ENCODE assay signal across 7 mouse cellular contexts in the genomic region with DNA sequence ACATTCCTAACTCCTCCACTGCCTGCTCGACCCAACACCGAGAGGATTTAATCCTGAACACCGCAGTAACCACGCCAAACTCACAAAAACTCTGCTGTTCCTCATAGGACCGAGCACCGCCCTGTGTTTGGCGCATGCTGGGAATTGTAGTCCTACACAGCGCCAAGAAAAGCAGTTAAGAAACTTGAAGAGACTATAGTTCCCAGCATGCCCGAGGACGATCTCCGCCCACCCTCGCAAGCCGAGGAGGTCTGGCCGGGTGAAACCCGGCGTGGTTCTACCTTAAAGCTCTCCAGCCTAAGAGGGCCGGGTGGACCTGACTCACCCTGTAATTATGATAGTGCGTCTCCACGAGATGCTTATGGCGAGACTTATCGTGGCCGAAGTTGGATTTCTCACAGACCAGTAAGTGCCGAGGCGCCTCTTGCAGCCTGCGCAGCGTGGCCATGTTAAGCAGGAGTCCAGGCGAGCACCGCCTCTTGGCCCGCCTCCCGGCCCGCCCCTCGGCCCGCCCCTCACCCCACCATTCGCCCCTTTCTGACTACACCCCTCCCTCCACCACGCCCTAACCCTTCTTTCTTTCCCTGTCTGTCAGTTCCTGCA. TPM values are rescaled to one million over a fixed set of nuclear protein-coding genes. Genes with fewer than 3 reads are reported as not detected.
DNase-seq lines count a peak whose midpoint lies in the region; ATAC-seq lines count a peak whose summit lies in the region.

A gene (minus strand): TSS at position 481 of the 603 bp plus-strand sequence.

- peak; percentile 89 for DNase-seq in adrenal gland, adult 8-10 months
- peak; percentile 97 for DNase-seq in embryo, embryonic 9.5 days (ENCODE audit: extremely low spot score)
- DNase-seq in gastrocnemius, postnatal 4 days (ENCODE audit: low spot score in 2 of 2) = peak; percentile 73 to 88
- peak; percentile 92 to 93 for DNase-seq in left cerebral cortex, postnatal 36 days (ENCODE audit: low spot score in 2 of 2)
- DNase-seq in midbrain, embryonic 11.5 days (ENCODE audit: low spot score, missing footprints) = peak; percentile 99
- peak; percentile 86 for DNase-seq in skeletal muscle tissue, adult 2 months (ENCODE audit: low read depth, low spot score)

- WGBS in intestine, embryonic 16.5 days = under 1% methylated on average over 34 of the region's 35 CpGs
- WGBS in midbrain, embryonic 11.5 days = under 1% methylated on average over 35 of the region's 35 CpGs

- no peaks in the 10 kb centered on the region for H3K36me3 ChIP-seq in intestine, embryonic 16.5 days (ENCODE audit: control insufficient read depth, insufficient read depth, low read length)
- H3K36me3 ChIP-seq in midbrain, embryonic 11.5 days (ENCODE audit: control insufficient read depth, insufficient read depth, low read length) = no peaks in the 10 kb centered on the region

- H3K4me3 ChIP-seq in intestine, embryonic 16.5 days (ENCODE audit: low read length) = peak within 1 kb of the TSS; percentile 82
- H3K4me3 ChIP-seq in midbrain, embryonic 11.5 days (ENCODE audit: low read depth, low read length) = peak within 1 kb of the TSS; percentile 54

- H3K4me1 ChIP-seq in intestine, embryonic 16.5 days (ENCODE audit: control insufficient read depth, insufficient read depth, low read length) = peaks cover 3% of the 10 kb centered on the region; the same call in 1 of the 2 replicates
- no peaks in the 10 kb centered on the region for H3K4me1 ChIP-seq in midbrain, embryonic 11.5 days (ENCODE audit: control insufficient read depth, insufficient read depth, low read length)

- H3K9ac ChIP-seq in intestine, embryonic 16.5 days (ENCODE audit: low read depth, low read length) = peak within 1 kb of the TSS; percentile 69
- peak within 1 kb of the TSS; percentile 64 for H3K9ac ChIP-seq in midbrain, embryonic 11.5 days (ENCODE audit: low read length)

- H3K27me3 ChIP-seq in intestine, embryonic 16.5 days (replicated peaks; ENCODE audit: control insufficient read depth, insufficient read depth, low read length) = no peaks in the 10 kb centered on the region
- H3K27me3 ChIP-seq in midbrain, embryonic 11.5 days (ENCODE audit: control insufficient read depth, insufficient read depth, low read length) = no peaks in the 10 kb centered on the region

- ATAC-seq in intestine, embryonic 16.5 days = peak; percentile 100
- ATAC-seq in midbrain, embryonic 11.5 days (ENCODE audit: low FRiP score) = peak; percentile 100

- H3K9me3 ChIP-seq in intestine, embryonic 16.5 days (ENCODE audit: control insufficient read depth, low read length) = no peaks in the 10 kb centered on the region
- no peaks in the 10 kb centered on the region for H3K9me3 ChIP-seq in midbrain, embryonic 11.5 days (ENCODE audit: control insufficient read depth, low read length)

- intact Hi-C loops in left cerebral cortex, postnatal 36 days (cut with DNase I) = no loop called here

- peak within 1 kb of the TSS; percentile 60 for H3K4me2 ChIP-seq in intestine, embryonic 16.5 days (ENCODE audit: low read depth, low read length)
- H3K4me2 ChIP-seq in midbrain, embryonic 11.5 days = peak within 1 kb of the TSS; percentile 68

- no peak within 1 kb of the TSS for H3K27ac ChIP-seq in intestine, embryonic 16.5 days (ENCODE audit: low read length)
- H3K27ac ChIP-seq in midbrain, embryonic 11.5 days (ENCODE audit: low read depth, low read length) = no peak within 1 kb of the TSS

RNA-seq across cellular contexts. Expression of the gene that starts here (rescaled TPM):
- total RNA-seq in adrenal gland, adult 8-10 months (2022) = 10 to 100 TPM; 13.0 to 17.8 (median 15.7) TPM
- 10 to 100 TPM; 13.3 to 13.9 TPM for total RNA-seq in gastrocnemius, postnatal 4 days (2021)
- polyA plus RNA-seq in intestine, embryonic 16.5 days (2015; fragmentation: Nextera tagmentation; extraction: Ambion mirVana) = 14.2 and 21.0 TPM in 2 replicates
- 1 to 10 TPM; 5.0 to 5.4 TPM for total RNA-seq in left cerebral cortex, postnatal 36 days (2021)
- 18.0 and 18.3 TPM in 2 replicates for polyA plus RNA-seq in midbrain, embryonic 11.5 days (2014; fragmentation: Nextera tagmentation; extraction: Ambion mirVana)
